Comparison of ENCODE assay signal across 7 mouse cellular contexts in genomic region chr3:108186098-108187047, GRCm38 (mm10). TPM values are rescaled to one million over a fixed set of nuclear protein-coding genes. Genes with fewer than 3 reads are reported as not detected.
A peak's percentile ranks its signal among the peaks of the same experiment; 100 is the strongest.
DNase-seq lines count a peak whose midpoint lies in the region; ATAC-seq and TF ChIP-seq lines count a peak whose summit lies in the region.

Gene Amigo1 (plus strand): TSS chr3:108186335.

- peak within 1 kb of the TSS; percentile 80 for H3K4me3 ChIP-seq in heart, adult 2 months
- H3K4me3 ChIP-seq in kidney, embryonic 15.5 days (replicated peaks): peak within 1 kb of the TSS; percentile 75
- H3K4me3 ChIP-seq in liver, embryonic 15.5 days (replicated peaks): peak within 1 kb of the TSS; percentile 66

- TF ChIP-seq POLR2A in heart, adult 2 months (IDR thresholded peaks at IDR 0.05; ENCODE audit: insufficient read depth, low read depth, low read length): no peak

- no peaks in the 10 kb centered on the region for H3K79me2 ChIP-seq in heart, adult 2 months (replicated peaks; ENCODE audit: control insufficient read depth, insufficient read depth, low read length)

- H3K9ac ChIP-seq in heart, adult 2 months (ENCODE audit: low read depth, low read length): peak within 1 kb of the TSS; percentile 99
- peak within 1 kb of the TSS; percentile 73 for H3K9ac ChIP-seq in kidney, embryonic 15.5 days
- peak within 1 kb of the TSS; percentile 45; the same call in 1 of the 2 replicates for H3K9ac ChIP-seq in liver, embryonic 15.5 days

- H3K27me3 ChIP-seq in heart, adult 2 months (ENCODE audit: control insufficient read depth, insufficient read depth, low read length): 0 out of 2 replicates have a peak, but pooled peaks cover 2% of the 10 kb centered on the region
- H3K27me3 ChIP-seq in kidney, embryonic 15.5 days: peaks cover 25% of the 10 kb centered on the region
- H3K27me3 ChIP-seq in liver, embryonic 15.5 days: peaks cover 62% of the 10 kb centered on the region

- DNase-seq in T-cell, adult 2 months (ENCODE audit: low spot score): peak; percentile 28
- peak; percentile 59 for DNase-seq in embryo, embryonic 9.5 days (ENCODE audit: extremely low spot score)
- peak; percentile 77 to 80 for DNase-seq in heart, adult 2 months
- DNase-seq in neural tube, embryonic 10.5 days (ENCODE audit: extremely low spot score, low spot score): peak; percentile 64

- H3K4me2 ChIP-seq in kidney, embryonic 15.5 days: peak within 1 kb of the TSS; percentile 97
- H3K4me2 ChIP-seq in liver, embryonic 15.5 days: peak within 1 kb of the TSS; percentile 88

- H3K9me3 ChIP-seq in kidney, embryonic 15.5 days (replicated peaks): no peaks in the 10 kb centered on the region
- H3K9me3 ChIP-seq in liver, embryonic 15.5 days (replicated peaks): no peaks in the 10 kb centered on the region

- no peaks in the 10 kb centered on the region for H3K36me3 ChIP-seq in heart, adult 2 months (ENCODE audit: control insufficient read depth, insufficient read depth, low read length)
- H3K36me3 ChIP-seq in kidney, embryonic 15.5 days: no peaks in the 10 kb centered on the region
- no peaks in the 10 kb centered on the region for H3K36me3 ChIP-seq in liver, embryonic 15.5 days (replicated peaks)

- TF ChIP-seq CTCF in heart, adult 2 months (IDR thresholded peaks at IDR 0.05): no peak

- 6% methylated on average over 87 of the region's 100 CpGs for WGBS in heart, adult 2 months
- WGBS in kidney, embryonic 15.5 days: 1% methylated on average over 99 of the region's 100 CpGs
- 3% methylated on average over 41 of the region's 100 CpGs for WGBS in liver, embryonic 15.5 days (ENCODE audit: insufficient replicate concordance)

- no peak for TF ChIP-seq EP300 in heart, adult 2 months (IDR thresholded peaks at IDR 0.05; ENCODE audit: insufficient read depth, low read depth, low read length)

- intact Hi-C loops in heart, adult 2 months (cut with DNase I): no loop called here

- H3K27ac ChIP-seq in heart, adult 2 months: peak within 1 kb of the TSS; percentile 41
- H3K27ac ChIP-seq in kidney, embryonic 15.5 days: peak within 1 kb of the TSS; percentile 66
- no peak within 1 kb of the TSS for H3K27ac ChIP-seq in liver, embryonic 15.5 days (replicated peaks)

- ATAC-seq in CD4-positive, CD25-positive, alpha-beta regulatory T cell, adult 4 months: peak; percentile 50
- peak; percentile 82 for ATAC-seq in kidney, embryonic 15.5 days (replicated peaks; ENCODE audit: low FRiP score)
- ATAC-seq in liver, embryonic 15.5 days (ENCODE audit: insufficient read depth): peak; percentile 56

- H3K4me1 ChIP-seq in heart, adult 2 months (ENCODE audit: control insufficient read depth, insufficient read depth, low read length): peaks cover 6% of the 10 kb centered on the region; the same call in 1 of the 2 replicates
- H3K4me1 ChIP-seq in kidney, embryonic 15.5 days: peaks cover 33% of the 10 kb centered on the region
- H3K4me1 ChIP-seq in liver, embryonic 15.5 days (replicated peaks): peaks cover 15% of the 10 kb centered on the region

RNA-seq across cellular contexts. Expression of gene Amigo1, which starts in this region (rescaled TPM):
- under 1 TPM; 0.32 to 0.54 TPM for polyA plus RNA-seq in CD4-positive, CD25-positive, alpha-beta regulatory T cell, adult 4 months (2017; shearing (Covaris generic))
- 10 to 100 TPM; 16.8 to 17.7 TPM for total RNA-seq in heart, adult 2 months (2021)
- polyA plus RNA-seq in heart, adult 2 months (2012; rRNA removed): 16.4 and 18.6 TPM in 2 replicates
- polyA plus RNA-seq in kidney, embryonic 15.5 days (2015; fragmentation: Nextera tagmentation; extraction: Ambion mirVana): 4.6 and 6.3 TPM in 2 replicates
- polyA plus RNA-seq in liver, embryonic 15.5 days (2015; fragmentation: Nextera tagmentation; extraction: Ambion mirVana): 0.75 and 1.1 TPM in 2 replicates

Comparison
In these comparisons a context has a peak if more than half of its experiments do, and no peak if none do; other contexts are left out.
1. Peak in ATAC-seq in CD4-positive, CD25-positive, alpha-beta regulatory T cell, adult 4 months; RNA of the gene not detected or under 1 TPM.
2. DNase-seq: peak in every context shown above with its lines; median percentile 78 in heart, adult 2 months; 64 in neural tube, embryonic 10.5 days; 59 in embryo, embryonic 9.5 days; 28 in T-cell, adult 2 months.
3. H3K9ac ChIP-seq: peak in every context shown above with its lines; median percentile 99 in heart, adult 2 months; 73 in kidney, embryonic 15.5 days; 45 in liver, embryonic 15.5 days.